Mouse (Mus musculus): ENCODE results near the gene Lgr4. TPM values are rescaled to one million over a fixed set of nuclear protein-coding genes. Genes with fewer than 3 reads are reported as not detected.

The Lgr4 gene
- polyA plus RNA-seq, 1 experiment = 6.6 TPM

DNA sequence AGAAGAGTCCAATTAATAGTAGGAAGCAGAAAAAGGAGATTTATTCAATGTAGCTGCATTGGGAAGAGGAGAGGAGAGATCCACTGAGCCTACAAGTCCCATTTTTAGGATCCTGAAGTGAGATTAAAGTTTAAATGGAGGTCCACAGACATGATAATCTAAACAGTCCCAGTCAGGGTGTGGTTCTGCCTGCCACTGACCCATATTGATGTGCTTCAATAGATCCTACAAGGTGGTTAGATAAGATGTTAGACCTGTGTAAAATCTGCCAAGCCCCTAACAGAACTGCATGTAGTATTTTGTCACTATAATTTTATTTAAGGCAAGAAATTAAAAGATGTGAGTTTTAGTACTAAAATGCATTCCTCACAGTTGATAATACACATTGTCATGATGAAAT lies 76.0 kb downstream of the Lgr4 start:
- no peak for DNase-seq
- TF ChIP-seq POLR2A (IDR thresholded peaks at IDR 0.05; ENCODE audit: borderline replicate concordance, extremely low read depth, low read depth, low read length) (no peak), CTCF (IDR thresholded peaks at IDR 0.05; ENCODE audit: insufficient read depth, low read length) (no peak)
- Histone ChIP-seq H3K4me1 (ENCODE audit: control insufficient read depth, insufficient read depth, low read length) (no peaks in the 10 kb centered on the region), H3K4me3 (replicated peaks; ENCODE audit: extremely low read depth, low read depth, low read length) (no peak overlapping the region)

GRCm38 (mm10) chr2:109995061-109995460 lies 77.6 kb downstream of the Lgr4 start:
- Histone ChIP-seq H3K4me3 (replicated peaks; ENCODE audit: extremely low read depth, low read depth, low read length) (no peak overlapping the region), H3K4me1 (ENCODE audit: control insufficient read depth, insufficient read depth, low read length) (no peaks in the 10 kb centered on the region)
- no peak for TF ChIP-seq POLR2A (IDR thresholded peaks at IDR 0.05; ENCODE audit: borderline replicate concordance, extremely low read depth, low read depth, low read length)
- no peak for TF ChIP-seq CTCF (IDR thresholded peaks at IDR 0.05; ENCODE audit: insufficient read depth, low read length)
- 54% methylated on average over 2 of the region's 2 CpGs for WGBS
- DNase-seq = no peak

DNA sequence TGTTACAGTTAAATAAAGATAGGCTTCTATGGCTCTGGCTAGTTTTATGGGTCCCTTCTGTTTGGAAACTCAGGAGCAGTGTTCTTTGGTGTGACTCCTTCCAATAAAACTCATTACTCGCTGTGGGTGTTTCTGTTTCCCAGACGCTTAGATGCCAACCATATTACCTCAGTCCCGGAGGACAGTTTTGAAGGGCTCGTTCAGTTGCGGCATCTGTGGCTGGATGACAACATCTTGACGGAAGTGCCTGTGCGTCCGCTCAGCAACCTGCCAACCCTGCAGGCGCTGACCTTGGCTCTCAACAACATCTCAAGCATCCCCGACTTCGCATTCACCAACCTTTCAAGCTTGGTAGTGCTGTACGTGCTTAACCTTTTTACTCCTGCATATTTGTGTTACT lies 79.0 kb downstream of the Lgr4 start:
- DNase-seq = no peak
- no peaks in the 10 kb centered on the region for H3K4me1 ChIP-seq (ENCODE audit: control insufficient read depth, insufficient read depth, low read length)
- no peak overlapping the region for H3K4me3 ChIP-seq (replicated peaks; ENCODE audit: extremely low read depth, low read depth, low read length)
- TF ChIP-seq CTCF (IDR thresholded peaks at IDR 0.05; ENCODE audit: insufficient read depth, low read length) = no peak
- TF ChIP-seq POLR2A (IDR thresholded peaks at IDR 0.05; ENCODE audit: borderline replicate concordance, extremely low read depth, low read depth, low read length) = no peak
- WGBS = 73% methylated on average over 12 of the region's 12 CpGs

DNA sequence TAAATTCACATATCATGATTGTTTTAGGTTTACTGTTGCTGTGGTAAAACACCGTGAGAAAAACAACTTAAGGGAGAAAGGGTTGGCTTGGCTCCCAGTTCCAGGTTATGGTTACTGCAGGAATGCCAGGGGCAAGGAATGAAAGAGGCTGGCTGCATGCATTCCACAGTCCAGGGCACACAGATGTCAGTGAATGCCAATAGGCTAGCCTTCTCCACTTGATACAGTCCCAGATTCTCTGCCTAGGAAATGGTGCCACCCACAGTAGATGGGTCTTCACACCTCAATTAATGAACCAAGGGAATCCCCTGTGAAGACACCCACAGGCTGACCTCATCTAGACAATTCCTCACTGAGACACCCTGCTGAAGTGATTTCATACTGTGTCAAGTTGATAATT lies 87.2 kb downstream of the Lgr4 start:
- Histone ChIP-seq H3K4me3 (replicated peaks; ENCODE audit: extremely low read depth, low read depth, low read length) (no peak overlapping the region), H3K4me1 (ENCODE audit: control insufficient read depth, insufficient read depth, low read length) (no peaks in the 10 kb centered on the region)
- TF ChIP-seq POLR2A (IDR thresholded peaks at IDR 0.05; ENCODE audit: borderline replicate concordance, extremely low read depth, low read depth, low read length) (no peak), CTCF (IDR thresholded peaks at IDR 0.05; ENCODE audit: insufficient read depth, low read length) (no peak)
- WGBS = 57% methylated on average over 1 of the region's 1 CpGs
- DNase-seq = no peak

DNA sequence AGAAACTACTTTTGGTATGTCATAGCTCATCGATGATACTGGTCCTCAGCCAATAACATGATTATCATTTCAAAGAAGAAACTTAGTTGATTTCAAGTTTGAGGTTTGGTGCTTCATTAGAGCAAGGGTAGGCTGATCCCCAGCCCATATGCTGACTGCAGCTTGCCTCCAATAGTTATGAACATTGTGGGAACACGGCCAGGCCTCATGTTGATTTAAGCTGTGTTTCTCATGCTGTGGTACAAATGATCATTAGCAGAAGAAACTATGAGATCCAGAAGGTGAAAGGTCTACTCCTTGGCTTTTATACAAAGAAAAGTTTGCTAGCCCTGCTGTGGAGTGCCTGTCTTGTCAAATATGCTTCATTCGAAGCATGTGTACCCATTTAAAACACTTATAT lies 87.7 kb downstream of the Lgr4 start:
- DNase-seq = no peak
- Histone ChIP-seq H3K4me3 (replicated peaks; ENCODE audit: extremely low read depth, low read depth, low read length) (no peak overlapping the region), H3K4me1 (ENCODE audit: control insufficient read depth, insufficient read depth, low read length) (no peaks in the 10 kb centered on the region)
- TF ChIP-seq CTCF (IDR thresholded peaks at IDR 0.05; ENCODE audit: insufficient read depth, low read length) (no peak), POLR2A (IDR thresholded peaks at IDR 0.05; ENCODE audit: borderline replicate concordance, extremely low read depth, low read depth, low read length) (no peak)
- 64% methylated on average over 3 of the region's 3 CpGs for WGBS

GRCm38 (mm10) chr2:110005596-110006239 lies 88.3 kb downstream of the Lgr4 start:
- TF ChIP-seq CTCF (IDR thresholded peaks at IDR 0.05; ENCODE audit: insufficient read depth, low read length) (no peak), POLR2A (IDR thresholded peaks at IDR 0.05; ENCODE audit: borderline replicate concordance, extremely low read depth, low read depth, low read length) (no peak)
- no peak for DNase-seq
- 76% methylated on average over 3 of the region's 3 CpGs for whole genome bisulfite sequencing
- Histone ChIP-seq H3K4me1 (ENCODE audit: control insufficient read depth, insufficient read depth, low read length) (no peaks in the 10 kb centered on the region), H3K4me3 (replicated peaks; ENCODE audit: extremely low read depth, low read depth, low read length) (no peak overlapping the region)

- Histone ChIP-seq H3K4me3 (replicated peaks; ENCODE audit: extremely low read depth, low read depth, low read length) (no peak overlapping the region), H3K4me1 (ENCODE audit: control insufficient read depth, insufficient read depth, low read length) (no peaks in the 10 kb centered on the region)
- 88% methylated on average over 10 of the region's 10 CpGs for WGBS
- TF ChIP-seq CTCF (IDR thresholded peaks at IDR 0.05; ENCODE audit: insufficient read depth, low read length) = no peak
- no peak for TF ChIP-seq POLR2A (IDR thresholded peaks at IDR 0.05; ENCODE audit: borderline replicate concordance, extremely low read depth, low read depth, low read length)
- no peak for DNase-seq
These were observed 90.2 kb downstream of the Lgr4 start for GRCm38 (mm10) chr2:110007423-110008267.

DNA sequence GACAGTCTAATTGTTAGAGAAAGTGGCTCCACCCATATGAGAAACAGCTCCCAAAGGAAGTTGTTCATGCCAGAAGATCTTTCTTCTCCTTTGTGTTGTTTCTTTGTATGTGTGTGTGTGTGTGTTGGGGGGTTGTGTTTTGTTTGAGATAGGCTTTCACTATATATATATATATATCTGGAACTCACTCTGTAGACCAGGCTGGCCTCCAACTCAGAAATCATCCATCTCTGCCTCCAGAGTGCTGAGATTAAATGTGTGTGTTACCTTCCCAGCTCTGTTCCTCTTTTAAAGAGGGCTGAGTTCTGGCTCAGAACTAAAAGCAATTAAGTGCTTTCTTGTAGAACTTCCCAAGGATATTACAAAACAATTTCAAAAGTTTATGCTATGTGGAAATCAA lies 92.0 kb downstream of the Lgr4 start:
- Histone ChIP-seq H3K4me3 (replicated peaks; ENCODE audit: extremely low read depth, low read depth, low read length) (no peak overlapping the region), H3K4me1 (ENCODE audit: control insufficient read depth, insufficient read depth, low read length) (no peaks in the 10 kb centered on the region)
- TF ChIP-seq CTCF (IDR thresholded peaks at IDR 0.05; ENCODE audit: insufficient read depth, low read length) = no peak
- TF ChIP-seq POLR2A (IDR thresholded peaks at IDR 0.05; ENCODE audit: borderline replicate concordance, extremely low read depth, low read depth, low read length) = no peak
- no peak for DNase-seq

DNA sequence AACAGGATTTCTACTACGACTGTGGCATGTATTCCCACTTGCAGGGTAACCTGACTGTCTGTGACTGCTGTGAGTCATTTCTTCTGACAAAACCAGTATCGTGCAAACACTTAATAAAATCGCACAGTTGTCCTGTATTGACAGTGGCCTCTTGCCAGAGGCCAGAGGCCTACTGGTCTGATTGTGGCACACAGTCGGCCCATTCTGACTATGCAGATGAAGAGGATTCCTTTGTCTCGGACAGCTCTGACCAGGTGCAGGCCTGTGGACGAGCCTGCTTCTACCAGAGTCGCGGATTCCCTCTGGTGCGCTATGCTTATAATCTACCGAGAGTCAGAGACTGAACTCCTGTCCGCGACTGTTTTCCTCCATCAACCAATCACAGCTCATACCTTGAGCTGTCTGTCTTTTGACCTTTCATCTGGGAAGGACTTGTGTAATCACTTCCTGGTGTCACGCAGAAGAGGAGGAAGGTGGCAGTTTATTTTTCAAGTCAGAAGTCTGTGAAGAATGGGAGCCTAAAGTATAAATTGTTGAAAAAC lies 94.8 kb downstream of the Lgr4 start:
- H3K4me3 ChIP-seq (replicated peaks; ENCODE audit: extremely low read depth, low read depth, low read length) = no peak overlapping the region
- 82% methylated on average over 13 of the region's 13 CpGs for WGBS
- H3K4me1 ChIP-seq (ENCODE audit: control insufficient read depth, insufficient read depth, low read length) = no peaks in the 10 kb centered on the region
- TF ChIP-seq CTCF (IDR thresholded peaks at IDR 0.05; ENCODE audit: insufficient read depth, low read length) (no peak), POLR2A (IDR thresholded peaks at IDR 0.05; ENCODE audit: borderline replicate concordance, extremely low read depth, low read depth, low read length) (no peak)
- DNase-seq = no peak

DNA sequence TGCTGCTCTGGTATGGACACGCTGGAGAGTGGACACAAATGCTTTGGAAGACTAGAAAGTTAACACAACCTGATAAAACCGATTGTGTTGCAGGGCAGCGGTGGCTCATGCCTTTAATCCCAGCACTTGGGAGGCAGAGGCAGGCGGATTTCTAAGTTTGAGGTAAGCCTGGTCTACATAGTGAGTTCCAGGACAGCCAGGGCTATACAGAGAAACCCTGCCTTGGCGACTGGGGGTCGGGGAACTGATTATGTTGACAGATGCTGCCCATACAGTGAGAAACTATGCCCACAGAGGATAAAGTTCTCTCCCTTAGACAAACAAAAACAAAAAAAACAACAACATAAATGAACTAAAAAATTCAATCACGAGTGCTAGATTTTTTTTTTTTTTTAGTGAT lies 99.6 kb downstream of the Lgr4 start:
- no peak for TF ChIP-seq CTCF (IDR thresholded peaks at IDR 0.05; ENCODE audit: insufficient read depth, low read length)
- no peak for TF ChIP-seq POLR2A (IDR thresholded peaks at IDR 0.05; ENCODE audit: borderline replicate concordance, extremely low read depth, low read depth, low read length)
- H3K4me3 ChIP-seq (replicated peaks; ENCODE audit: extremely low read depth, low read depth, low read length) = peak overlapping the region; percentile 89
- 47% methylated on average over 7 of the region's 7 CpGs for WGBS

More for the DNA sequence above, 99.6 kb downstream of the Lgr4 start:
- H3K4me1 ChIP-seq (ENCODE audit: control insufficient read depth, insufficient read depth, low read length) = no peaks in the 10 kb centered on the region
- DNase-seq = no peak
